Mouse (Mus musculus) kidney, adult 2 months (tissue): Measurements from ENCODE around the gene Trove2. TPM values are rescaled to one million over a fixed set of nuclear protein-coding genes. Genes with fewer than 3 reads are reported as not detected.
"Not testable (repeated sequence)": the region's sequence is repeated elsewhere in the genome, so short reads cannot be mapped to it uniquely, and the experiment has no call there.

Experiments used
- DNase-seq: peaks from one replicate; pipeline ENCODE4 v3.0.0; 2021
- H3K27ac ChIP-seq: fragments of 200-500 bp; 2 replicates; pipeline ENCODE4 v1.5.1; 2012; ENCODE audit warnings: low read depth, low read length, control low read depth, inconsistent platforms; ENCODE audit not compliant: insufficient read depth
- H3K27me3 ChIP-seq: fragments of 200-500 bp; replicated peaks from 2 replicates; pipeline ENCODE4 v1.6.1; 2012; ENCODE audit warnings: mild to moderate bottlenecking, moderate library complexity, low read length, inconsistent platforms; ENCODE audit not compliant: control insufficient read depth, insufficient read depth
- H3K36me3 ChIP-seq: fragments of 200-500 bp; 2 replicates; pipeline ENCODE4 v1.6.1; 2012; ENCODE audit warnings: mild to moderate bottlenecking, moderate library complexity, low read length, inconsistent platforms; ENCODE audit not compliant: control insufficient read depth, insufficient read depth
- H3K4me1 ChIP-seq: fragments of 200-500 bp; 2 replicates; pipeline ENCODE4 v1.6.1; 2011; ENCODE audit warnings: low read length; ENCODE audit not compliant: control insufficient read depth, insufficient read depth
- H3K4me3 ChIP-seq: fragments of 200-500 bp; 2 replicates; pipeline ENCODE4 v1.5.1; 2011; ENCODE audit warnings: mild to moderate bottlenecking, low read depth, low read length, control low read depth; ENCODE audit not compliant: insufficient read depth
- CTCF ChIP-seq: fragments of 200-500 bp; conservative IDR thresholded peaks from 2 replicates; pipeline ENCODE4 v1.5.1; 2011; ENCODE audit warnings: low read depth, mild to moderate bottlenecking, control low read depth, low read length, moderate library complexity, mixed read lengths; ENCODE audit not compliant: insufficient read depth, insufficient read length
- POLR2A ChIP-seq: fragments of 200-500 bp; IDR thresholded peaks from one replicate; pipeline ENCODE4 v1.6.1; 2011; ENCODE audit warnings: low read depth, low read length, control low read depth
- WGBS: fragments of 180-500 bp; shearing (Covaris S2); methylation state at CpG from one replicate; pipeline ENCODE4 v1.1.7; 2018; 5-methylcytosine and 5-hydroxymethylcytosine counted together
- polyA plus RNA-seq: library from polyadenylated mRNA; depleted of rRNA; stranded (reverse); fragments of >200 nt; gene quantifications from 2 replicates; pipeline ENCODE4 v1.2.3, GENCODE M21; 2012

Trove2 gene
- polyA plus RNA-seq, 1 experiment = 2.8 TPM

DNA sequence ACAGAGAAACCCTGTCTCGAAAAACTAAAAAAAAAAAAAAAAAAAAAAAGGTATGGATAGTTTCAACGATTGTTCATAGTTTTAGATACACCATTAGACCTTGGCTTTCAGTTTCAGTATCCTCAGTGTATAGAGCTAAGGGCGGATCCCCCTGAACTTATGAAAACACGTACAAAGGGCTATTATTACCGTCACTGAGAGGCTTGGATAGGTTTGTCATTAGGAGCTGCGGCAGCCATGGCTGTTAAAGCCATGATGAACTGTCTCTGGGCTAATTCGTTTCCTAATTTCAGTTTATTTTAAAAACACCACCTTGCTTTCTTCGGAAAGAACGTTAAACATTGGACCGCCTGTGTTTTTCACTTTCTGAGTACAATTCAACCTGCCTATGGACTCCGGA, 38.1 kb downstream of the Trove2 start:
- peak overlapping the region; percentile 83 for H3K4me3 ChIP-seq
- peak; percentile 4 for DNase-seq
- WGBS = 13% methylated on average over 11 of the region's 11 CpGs
- no peak for TF ChIP-seq CTCF
- no peaks in the 10 kb centered on the region for H3K27me3 ChIP-seq
- no peaks in the 10 kb centered on the region for H3K36me3 ChIP-seq
- H3K27ac ChIP-seq = peak overlapping the region; percentile 24; the same call in 1 of the 2 replicates
- no peaks in the 10 kb centered on the region; the same call in 1 of the 2 replicates for H3K4me1 ChIP-seq

DNA sequence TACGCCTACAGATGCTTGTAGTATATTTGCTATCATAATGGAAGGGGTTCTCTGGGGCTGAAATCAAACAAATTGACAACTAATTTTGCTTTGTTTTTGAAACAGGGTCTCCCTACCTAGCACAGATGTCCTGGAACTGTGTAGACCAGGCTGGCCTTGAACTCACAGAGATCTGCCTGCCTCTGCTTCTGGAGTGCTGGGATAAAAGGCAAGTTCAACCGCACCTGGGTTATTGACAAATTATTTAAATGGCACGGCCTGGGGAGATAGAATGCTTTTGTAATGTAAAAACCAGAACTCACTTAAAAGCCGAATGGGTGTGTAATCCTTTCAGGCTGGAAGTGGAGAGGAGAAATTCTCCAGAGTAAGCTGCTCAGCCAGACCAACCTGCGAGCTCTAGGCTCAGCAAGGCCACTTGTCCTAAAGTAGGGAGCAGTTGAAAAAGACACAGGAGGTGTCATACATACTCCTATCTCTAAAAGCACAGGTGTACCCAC, 42.9 kb downstream of the Trove2 start:
- Histone ChIP-seq H3K36me3 (no peaks in the 10 kb centered on the region), H3K27me3 (no peaks in the 10 kb centered on the region), H3K27ac (no peak overlapping the region), H3K4me3 (no peak overlapping the region), H3K4me1 (no peaks in the 10 kb centered on the region; the same call in 1 of the 2 replicates)
- DNase-seq = no peak
- no peak for TF ChIP-seq CTCF
- no peak for TF ChIP-seq POLR2A
- WGBS = 82% methylated on average over 5 of the region's 5 CpGs

GRCm38 (mm10) chr1:143731691-143732090, 45.2 kb downstream of the Trove2 start:
- Histone ChIP-seq H3K36me3 (no peaks in the 10 kb centered on the region), H3K4me1 (no peaks in the 10 kb centered on the region), H3K27ac (no peak overlapping the region), H3K27me3 (no peaks in the 10 kb centered on the region), H3K4me3 (no peak overlapping the region)
- WGBS = 33% methylated on average over 4 of the region's 4 CpGs
- TF ChIP-seq CTCF (no peak), POLR2A (no peak)
- DNase-seq = no peak

DNA sequence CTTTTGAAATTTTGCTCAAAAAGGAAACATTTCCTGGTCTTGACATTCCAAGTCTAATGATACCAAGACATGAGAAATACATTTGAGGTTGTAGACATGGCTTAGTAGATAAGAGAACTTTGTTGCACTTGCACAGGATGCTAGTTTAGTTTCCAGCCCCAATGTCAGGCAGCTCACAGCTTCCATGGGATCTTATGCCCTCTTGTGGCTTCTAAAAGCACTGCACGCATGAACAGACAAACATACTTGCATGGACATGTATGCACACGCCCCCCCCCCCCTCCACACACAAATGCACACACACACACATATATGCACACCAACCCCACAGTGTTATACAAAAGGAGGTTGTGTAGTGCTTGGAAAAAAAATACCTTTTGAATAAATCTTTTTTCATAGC, 46.0 kb downstream of the Trove2 start:
- Histone ChIP-seq H3K27me3 (no peaks in the 10 kb centered on the region), H3K27ac (no peak overlapping the region), H3K4me3 (no peak overlapping the region), H3K36me3 (no peaks in the 10 kb centered on the region), H3K4me1 (no peaks in the 10 kb centered on the region)
- TF ChIP-seq CTCF (peak; percentile 46), POLR2A (no peak)
- WGBS = 80% methylated on average over 2 of the region's 2 CpGs
- DNase-seq = peak; percentile 28

- Histone ChIP-seq H3K4me3 (no peak overlapping the region), H3K27me3 (no peaks in the 10 kb centered on the region; the same call in 1 of the 2 replicates), H3K4me1 (no peaks in the 10 kb centered on the region), H3K27ac (no peak overlapping the region), H3K36me3 (no peaks in the 10 kb centered on the region)
- TF ChIP-seq CTCF (no peak), POLR2A (no peak)
- WGBS = 52% methylated on average over 9 of the region's 9 CpGs
- DNase-seq = no peak
Measured at GRCm38 (mm10) chr1:143727701-143728445, 49.0 kb downstream of the Trove2 start.

DNA sequence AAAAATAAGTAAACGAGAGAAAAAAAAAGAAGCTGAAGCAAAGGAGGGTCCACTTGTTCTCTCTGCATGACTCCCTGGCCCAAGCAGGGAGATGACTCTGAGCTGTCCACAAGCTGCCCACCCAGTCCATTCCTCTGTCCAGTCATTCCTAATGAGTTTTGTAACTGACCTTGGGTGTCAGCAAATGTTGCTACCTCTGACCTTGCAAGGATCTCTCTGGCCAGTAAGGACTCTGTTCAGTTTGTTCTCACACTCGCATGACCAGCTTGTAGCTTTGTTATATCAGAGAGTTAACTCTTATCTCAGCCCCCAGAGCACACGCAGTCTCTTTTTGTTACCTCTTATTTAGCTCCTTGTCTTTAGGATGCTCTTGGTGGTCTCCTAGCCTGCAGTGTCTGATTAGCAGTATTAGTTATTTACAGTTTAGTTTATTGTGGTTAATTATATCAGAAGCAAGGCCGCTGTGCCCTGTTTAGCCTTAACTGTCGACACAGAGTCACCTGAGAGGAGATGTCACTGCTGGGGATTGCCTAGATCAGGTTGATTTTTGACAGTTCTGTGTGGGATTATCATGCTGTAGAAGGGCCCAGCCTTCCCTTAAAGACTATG, 52.3 kb downstream of the Trove2 start:
- 88% methylated on average over 5 of the region's 5 CpGs for WGBS
- DNase-seq = no peak
- no peak overlapping the region for H3K27ac ChIP-seq
- no peaks in the 10 kb centered on the region; the same call in 1 of the 2 replicates for H3K27me3 ChIP-seq
- H3K4me3 ChIP-seq = no peak overlapping the region
- TF ChIP-seq POLR2A (no peak), CTCF (no peak)
- H3K36me3 ChIP-seq = no peaks in the 10 kb centered on the region
- no peaks in the 10 kb centered on the region for H3K4me1 ChIP-seq

- H3K36me3 ChIP-seq, H3K4me1 ChIP-seq, DNase-seq, H3K27me3 ChIP-seq, H3K27ac ChIP-seq, H3K4me3 ChIP-seq: not testable (repeated sequence)
- WGBS = no CpG with 5 or more reads among the region's 2 CpGs
Measured at GRCm38 (mm10) chr1:143716038-143716437, 60.8 kb downstream of the Trove2 start, which contains the start of gene Glrx2. TSS of gene Glrx2 (plus strand) at chr1:143716338.
